Mouse (Mus musculus) macrophage (primary cell): ENCODE measurements around the gene Gm26897. TPM values are rescaled to one million over a fixed set of nuclear protein-coding genes. Genes with fewer than 3 reads are reported as not detected.

Source experiments
- H3K27ac ChIP-seq: fragments of 350-480 bp; formaldehyde crosslinking; 2 replicates; pipeline ENCODE4 v1.9.0; 2021
- H3K36me3 ChIP-seq: fragments of 350-480 bp; formaldehyde crosslinking; 2 replicates; pipeline ENCODE4 v1.9.0; 2021; ENCODE audit errors: inconsistent target
- H3K4me3 ChIP-seq: fragments of 350-480 bp; formaldehyde crosslinking; 2 replicates; pipeline ENCODE4 v1.9.0; 2021; ENCODE audit errors: inconsistent target
- H3K79me2 ChIP-seq: fragments of 350-480 bp; formaldehyde crosslinking; 2 replicates; pipeline ENCODE4 v1.9.0; 2021; ENCODE audit errors: inconsistent target
- WGBS: methylation state at CpG from one replicate; pipeline ENCODE4 v1.1.7; 2026; ENCODE audit warnings: inconsistent platforms; ENCODE audit not compliant: missing documents; 5-methylcytosine and 5-hydroxymethylcytosine counted together
- polyA plus RNA-seq: library from polyadenylated mRNA; stranded (reverse); fragments of 250-400 nt; gene quantifications from 3 replicates; pipeline ENCODE4 v1.2.4, GENCODE M21; 2018; ENCODE audit warnings: inconsistent platforms

Gm26897 gene
- polyA plus RNA-seq, 1 experiment from 2014 or later = not detected

DNA sequence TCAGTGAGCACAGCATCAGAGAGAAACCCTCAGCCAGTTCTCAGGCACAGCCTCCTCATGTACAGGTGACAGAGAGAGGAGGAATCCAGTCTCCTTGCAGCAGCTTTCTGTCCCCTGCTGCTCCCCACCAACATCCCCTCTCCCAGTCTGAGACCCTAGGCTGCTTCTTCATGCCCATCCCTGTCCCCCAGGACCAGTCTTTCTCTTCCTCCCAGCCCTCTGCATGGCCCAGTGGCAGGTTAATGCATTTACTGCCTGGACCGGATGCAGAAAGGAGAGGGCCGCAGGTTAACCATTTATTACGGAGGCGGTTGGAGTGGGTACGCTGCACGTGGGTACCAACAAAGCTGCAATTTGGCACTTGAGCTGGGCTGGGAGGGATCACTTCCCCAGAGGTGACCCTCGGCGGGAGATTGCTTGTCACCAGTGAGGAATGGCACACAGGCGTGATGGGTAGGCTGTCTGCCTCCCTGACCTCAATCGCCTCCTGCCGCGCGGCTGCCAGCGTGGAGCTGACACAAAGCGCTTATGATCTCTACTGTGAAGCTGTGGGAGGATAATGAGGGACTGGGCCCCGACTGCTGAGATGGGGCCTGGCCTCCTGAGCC is 3.1 kb upstream of the Gm26897 start:
- H3K27ac ChIP-seq = no peak overlapping the region

DNA sequence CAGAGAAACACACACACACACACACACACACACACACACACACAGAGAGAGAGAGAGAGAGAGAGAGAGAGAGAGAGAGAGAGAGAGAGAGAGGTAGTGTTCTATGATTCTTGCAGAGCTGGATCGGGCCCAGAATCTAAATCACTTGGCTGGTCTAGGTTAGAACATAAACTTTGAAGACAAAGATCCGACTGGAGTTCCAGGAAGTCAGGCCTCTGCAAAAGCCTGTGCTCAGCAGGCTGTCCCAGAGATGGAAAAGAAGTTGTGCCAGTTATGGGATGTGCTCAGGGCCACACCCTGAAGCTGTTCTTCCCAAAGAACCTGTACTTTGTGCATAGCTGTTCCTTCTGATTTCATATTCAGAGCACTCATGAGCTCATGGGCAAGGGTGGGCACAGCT is 1.5 kb upstream of the Gm26897 start:
- H3K4me3 ChIP-seq = no peak overlapping the region
- WGBS = 94% methylated on average over 2 of the region's 2 CpGs

More for the DNA sequence above, 3.1 kb upstream of the Gm26897 start:
- no peaks in the 10 kb centered on the region for H3K36me3 ChIP-seq
- H3K4me3 ChIP-seq = no peak overlapping the region
- 69% methylated on average over 16 of the region's 16 CpGs for WGBS
- H3K79me2 ChIP-seq = no peaks in the 10 kb centered on the region

GRCm38 (mm10) chr5:111739480-111739879 is 5.8 kb downstream of the Gm26897 start:
- Histone ChIP-seq H3K79me2 (no peaks in the 10 kb centered on the region), H3K4me3 (no peak overlapping the region), H3K27ac (no peak overlapping the region), H3K36me3 (no peaks in the 10 kb centered on the region)
- WGBS = 44% methylated on average over 6 of the region's 6 CpGs

More for the DNA sequence above, 1.5 kb upstream of the Gm26897 start:
- no peaks in the 10 kb centered on the region for H3K79me2 ChIP-seq
- no peak overlapping the region for H3K27ac ChIP-seq
- no peaks in the 10 kb centered on the region for H3K36me3 ChIP-seq

DNA sequence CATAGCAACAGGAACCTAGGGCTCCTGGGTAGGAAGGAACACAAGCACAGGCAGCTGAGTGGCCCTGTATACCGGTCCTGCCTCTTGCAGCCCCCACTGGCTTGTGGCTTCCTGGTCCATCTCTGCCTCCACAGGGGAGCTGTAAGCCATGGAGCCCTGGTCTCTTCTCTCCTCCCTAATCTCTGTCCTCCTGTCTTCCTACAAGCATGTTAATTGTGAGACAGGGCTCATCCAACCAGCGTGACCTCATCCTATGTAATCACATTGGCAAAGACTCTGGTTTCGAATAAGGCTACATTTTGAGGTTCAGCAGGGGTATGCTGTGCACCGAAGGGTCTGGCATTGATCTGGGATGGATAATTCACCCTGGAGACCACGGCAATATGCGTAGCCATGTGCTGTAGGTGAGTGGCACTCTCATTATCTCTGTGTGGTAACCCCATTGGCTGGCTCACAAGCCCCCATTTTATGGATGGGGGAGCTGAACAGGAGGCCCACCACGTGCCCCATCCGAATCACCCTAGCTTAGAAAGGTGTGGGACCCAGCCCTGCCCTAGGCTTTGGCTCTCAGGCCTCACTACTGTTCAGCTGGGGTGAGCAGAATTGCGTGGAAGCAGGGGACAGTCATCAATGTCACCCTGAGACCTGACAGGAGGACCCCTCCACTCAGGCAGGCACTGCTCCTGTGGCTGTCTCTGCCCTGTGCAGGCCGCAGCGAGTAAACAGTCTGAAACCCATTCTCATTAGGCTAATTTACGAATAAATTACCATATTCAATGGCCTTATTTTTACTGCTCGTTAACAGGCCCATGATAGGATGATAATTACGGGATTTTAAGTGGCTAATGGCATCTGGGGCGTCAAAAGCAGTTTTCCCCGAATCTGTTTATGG is 6.9 kb downstream of the Gm26897 start:
- WGBS = 58% methylated on average over 15 of the region's 16 CpGs
- H3K36me3 ChIP-seq = no peaks in the 10 kb centered on the region
- H3K27ac ChIP-seq = no peak overlapping the region
- no peak overlapping the region for H3K4me3 ChIP-seq
- H3K79me2 ChIP-seq = no peaks in the 10 kb centered on the region

DNA sequence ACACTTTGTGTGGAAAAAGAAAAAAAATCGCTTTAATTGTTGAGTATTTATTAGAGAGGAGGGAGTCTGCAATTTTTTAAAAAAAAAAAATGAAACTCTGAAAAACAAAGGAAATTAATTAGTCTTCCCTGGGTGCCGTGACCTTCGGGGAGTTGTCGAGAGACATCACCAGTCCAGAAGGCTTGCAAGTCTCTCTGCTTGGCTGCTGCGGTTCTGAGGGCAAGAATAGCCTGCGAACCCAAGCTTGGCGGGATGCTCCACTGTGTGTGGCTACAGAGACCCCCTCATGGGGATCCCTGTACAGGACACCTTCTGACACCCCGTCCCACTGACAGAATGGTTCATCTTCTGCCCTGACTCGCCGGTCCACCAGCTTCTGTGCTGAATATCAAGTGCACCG is 7.6 kb downstream of the Gm26897 start:
- H3K27ac ChIP-seq = no peak overlapping the region
- H3K79me2 ChIP-seq = no peaks in the 10 kb centered on the region
- H3K36me3 ChIP-seq = no peaks in the 10 kb centered on the region
- no peak overlapping the region for H3K4me3 ChIP-seq
- 29% methylated on average over 11 of the region's 11 CpGs for WGBS

- WGBS = 43% methylated on average over 13 of the region's 13 CpGs
- Histone ChIP-seq H3K27ac (no peak overlapping the region), H3K4me3 (no peak overlapping the region), H3K79me2 (no peaks in the 10 kb centered on the region), H3K36me3 (no peaks in the 10 kb centered on the region)
Observed at GRCm38 (mm10) chr5:111742290-111742898, 8.7 kb downstream of the Gm26897 start.

DNA sequence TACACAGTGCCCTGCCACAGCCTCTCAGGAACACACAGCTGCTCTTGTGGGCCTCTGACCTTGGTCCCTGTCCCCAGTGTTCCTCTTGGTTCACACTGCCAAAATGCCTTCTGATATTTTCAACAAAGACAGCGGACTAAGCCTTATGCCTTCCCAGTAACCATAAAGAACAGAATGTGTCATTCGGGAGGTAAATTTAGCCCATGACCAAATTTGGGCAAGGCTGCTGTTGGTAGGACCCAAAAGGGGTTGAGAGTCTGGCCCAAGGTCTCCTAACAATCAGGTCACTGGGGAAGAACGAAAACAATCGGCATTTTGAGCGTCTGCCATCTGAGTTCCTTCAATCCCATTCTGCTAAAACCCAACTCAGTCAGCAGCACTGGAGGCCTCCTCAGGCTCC is 15.9 kb downstream of the Gm26897 start:
- Histone ChIP-seq H3K36me3 (no peaks in the 10 kb centered on the region), H3K27ac (no peak overlapping the region), H3K79me2 (no peaks in the 10 kb centered on the region), H3K4me3 (no peak overlapping the region)
- 84% methylated on average over 5 of the region's 5 CpGs for WGBS

DNA sequence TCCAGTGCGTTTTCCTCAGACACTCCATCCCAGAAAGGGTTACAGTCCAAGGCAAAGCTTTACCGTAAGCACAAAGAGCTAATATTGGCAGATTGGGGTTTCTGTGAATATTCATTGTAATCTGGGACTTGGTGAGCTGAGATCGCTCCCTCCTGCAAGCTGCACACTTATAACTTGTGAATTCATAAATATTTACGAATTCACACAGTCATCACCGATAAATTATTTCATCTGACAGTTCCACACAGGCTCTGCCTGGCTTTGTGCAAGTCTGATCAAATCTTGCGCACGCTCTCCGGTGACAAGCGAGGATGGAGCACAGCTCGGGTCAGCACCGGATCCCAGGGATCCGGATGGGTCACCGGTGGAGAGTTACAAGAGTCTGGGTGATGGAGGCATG is 16.4 kb downstream of the Gm26897 start:
- Histone ChIP-seq H3K27ac (no peak overlapping the region), H3K36me3 (no peaks in the 10 kb centered on the region), H3K79me2 (no peaks in the 10 kb centered on the region), H3K4me3 (no peak overlapping the region)
- WGBS = 93% methylated on average over 13 of the region's 13 CpGs

DNA sequence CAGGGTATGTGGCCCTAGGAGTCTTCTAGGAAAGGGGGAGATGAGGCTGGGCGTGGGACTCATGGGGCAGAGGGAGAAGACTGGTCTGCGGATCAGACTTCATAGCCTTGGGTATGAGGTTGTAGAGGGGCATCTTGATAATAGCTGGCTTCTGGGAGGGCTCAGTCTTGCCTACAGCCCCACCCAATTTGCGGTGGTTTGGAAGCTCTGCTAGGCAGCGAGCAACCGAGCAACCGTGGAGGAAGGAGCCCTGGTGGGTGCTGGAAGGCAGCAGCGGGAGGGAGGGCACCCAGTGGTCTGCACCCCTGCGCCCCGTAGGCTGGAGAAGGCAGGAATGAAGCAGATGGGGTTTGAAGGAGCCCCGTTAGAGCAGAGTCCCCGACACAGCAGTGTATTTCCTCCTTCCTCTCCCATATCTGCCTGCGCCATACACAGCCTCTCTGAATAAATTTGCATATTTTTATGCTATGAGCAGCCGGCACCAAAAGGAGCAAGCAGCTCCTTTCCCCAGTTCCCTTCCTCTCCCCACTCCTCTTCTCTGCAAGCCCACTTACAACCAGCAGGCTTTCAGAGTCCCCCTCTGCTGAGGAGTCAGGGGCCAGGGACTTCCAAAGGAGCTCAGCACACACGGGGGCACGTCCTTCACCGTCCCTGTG is 20.9 kb downstream of the Gm26897 start:
- 16% methylated on average over 16 of the region's 16 CpGs for WGBS
- Histone ChIP-seq H3K79me2 (no peaks in the 10 kb centered on the region), H3K36me3 (no peaks in the 10 kb centered on the region), H3K27ac (no peak overlapping the region), H3K4me3 (no peak overlapping the region)

DNA sequence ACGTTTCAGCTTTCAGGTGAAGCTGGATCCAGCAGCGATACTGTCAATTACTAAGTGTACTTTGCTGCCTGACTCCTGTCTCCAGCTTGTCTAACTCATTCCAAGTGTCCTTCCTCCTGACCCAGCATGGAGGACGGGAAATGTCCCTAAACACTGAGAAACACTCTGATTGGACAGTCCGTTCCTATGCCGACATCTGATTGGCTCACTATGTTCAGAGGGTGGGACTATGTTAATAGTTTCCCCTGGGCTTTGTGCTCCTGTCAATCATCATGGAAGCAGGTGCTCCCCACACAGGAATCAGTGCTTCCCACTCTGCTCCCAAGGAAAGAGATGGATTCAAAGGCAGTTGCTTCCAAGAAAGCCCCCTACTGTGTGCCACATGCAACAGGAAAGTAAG is 21.6 kb downstream of the Gm26897 start:
- no peaks in the 10 kb centered on the region for H3K79me2 ChIP-seq
- no peak overlapping the region for H3K27ac ChIP-seq
- WGBS = 25% methylated on average over 5 of the region's 5 CpGs
- no peaks in the 10 kb centered on the region for H3K36me3 ChIP-seq
- H3K4me3 ChIP-seq = no peak overlapping the region

DNA sequence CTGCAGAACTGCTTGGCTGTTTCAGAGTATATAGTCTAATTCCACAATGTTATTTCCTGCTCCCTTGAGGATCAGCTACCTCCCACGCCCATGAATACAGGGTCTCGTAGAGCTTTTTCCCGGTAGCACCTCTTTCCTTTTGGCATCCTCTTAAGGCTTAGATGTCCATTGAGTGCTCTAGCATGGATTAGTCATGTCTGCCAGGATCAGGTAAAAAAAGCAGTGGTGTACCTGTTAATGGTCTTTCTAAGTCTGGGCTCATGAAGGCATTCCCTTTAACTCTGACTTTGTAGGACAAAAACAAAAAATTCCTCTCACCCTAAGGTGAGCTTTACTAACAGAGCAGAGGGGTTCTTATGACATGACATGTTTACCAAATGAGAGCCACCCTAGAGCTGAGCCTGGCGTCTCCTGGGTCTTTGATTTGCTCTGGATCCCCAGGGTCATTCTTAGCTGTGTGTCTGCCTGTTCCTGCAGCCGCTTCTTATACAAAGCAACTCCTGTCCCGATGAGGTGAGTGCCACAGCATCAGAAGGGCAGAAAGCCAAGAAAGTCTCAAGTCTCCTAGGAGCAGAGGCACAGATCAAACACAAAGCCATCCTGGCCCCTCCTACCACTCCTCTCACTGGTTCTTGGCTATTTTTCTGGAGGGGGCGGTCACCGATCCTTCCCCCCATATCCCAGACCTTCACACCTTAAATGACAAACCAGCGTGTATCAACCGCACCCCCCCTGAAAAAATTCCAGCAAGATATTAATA is 27.2 kb downstream of the Gm26897 start:
- 30% methylated on average over 10 of the region's 10 CpGs for WGBS
- H3K79me2 ChIP-seq = no peaks in the 10 kb centered on the region
- H3K4me3 ChIP-seq = no peak overlapping the region
- H3K36me3 ChIP-seq = no peaks in the 10 kb centered on the region
- no peak overlapping the region for H3K27ac ChIP-seq

- WGBS = 2% methylated on average over 12 of the region's 12 CpGs
- Histone ChIP-seq H3K79me2 (no peaks in the 10 kb centered on the region), H3K36me3 (no peaks in the 10 kb centered on the region), H3K4me3 (no peak overlapping the region), H3K27ac (no peak overlapping the region)
Observed at GRCm38 (mm10) chr5:111761574-111761973, 27.9 kb downstream of the Gm26897 start.

DNA sequence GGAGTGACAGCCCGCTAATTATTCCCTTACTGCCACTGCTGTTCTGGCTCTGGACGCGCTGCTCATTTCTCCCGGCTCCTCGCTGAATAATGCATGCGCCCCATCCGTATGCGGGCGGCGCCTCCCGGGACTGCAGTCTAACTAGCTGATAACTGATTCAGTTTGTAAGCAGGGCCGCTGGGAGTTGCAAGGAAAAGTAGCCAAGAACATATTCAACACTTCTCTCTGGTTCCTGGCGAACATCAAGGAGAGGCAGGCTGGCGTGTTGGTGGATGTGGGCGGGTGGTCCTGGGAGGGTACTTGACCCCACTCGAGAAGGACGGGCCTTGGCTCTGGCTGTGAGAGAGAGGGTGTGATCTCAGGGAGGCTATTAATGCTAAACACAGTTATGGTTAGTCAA is 28.4 kb downstream of the Gm26897 start:
- H3K36me3 ChIP-seq = no peaks in the 10 kb centered on the region
- H3K79me2 ChIP-seq = no peaks in the 10 kb centered on the region
- no peak overlapping the region for H3K27ac ChIP-seq
- WGBS = 26% methylated on average over 17 of the region's 17 CpGs
- no peak overlapping the region for H3K4me3 ChIP-seq

- Histone ChIP-seq H3K36me3 (no peaks in the 10 kb centered on the region), H3K27ac (no peak overlapping the region), H3K79me2 (no peaks in the 10 kb centered on the region), H3K4me3 (no peak overlapping the region)
- WGBS = 82% methylated on average over 15 of the region's 15 CpGs
Observed at GRCm38 (mm10) chr5:111765671-111766290, 32.1 kb downstream of the Gm26897 start.
